Mouse (Mus musculus) brain, embryonic 18.5 days (tissue): ENCODE data around the gene Ckm.

ENCODE experiments used
- DNase-seq: peaks from one replicate; pipeline ENCODE4 v3.0.0-alpha.2; 2012; ENCODE audit warnings: low read depth, low spot score

Ckm gene

DNA sequence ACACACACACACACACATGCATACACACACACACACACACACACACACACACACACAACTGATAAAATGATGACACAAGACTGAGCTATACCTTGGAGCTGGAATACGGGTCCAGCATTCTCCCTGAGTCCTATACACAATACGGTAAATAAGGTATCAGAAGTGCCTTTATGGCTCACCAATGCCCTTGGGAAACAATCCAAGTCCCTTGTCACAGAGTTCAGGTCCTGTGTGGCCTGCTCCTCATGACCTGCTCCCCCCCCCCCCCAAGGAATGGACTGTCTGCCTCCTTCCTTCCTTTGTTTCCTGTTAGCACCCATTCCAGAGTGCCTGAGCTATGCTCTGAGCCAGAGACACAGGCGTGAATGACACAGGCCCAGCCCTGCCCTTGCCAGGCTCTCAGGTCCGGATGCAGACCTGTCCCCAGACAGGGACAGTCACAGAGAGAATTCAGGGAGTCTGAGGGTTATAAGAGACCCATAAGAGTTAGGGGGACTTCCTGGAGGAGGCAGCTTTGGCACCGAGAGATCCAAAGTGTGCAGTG lies 62.1 kb downstream of the Ckm start:
- no peak for DNase-seq

DNA sequence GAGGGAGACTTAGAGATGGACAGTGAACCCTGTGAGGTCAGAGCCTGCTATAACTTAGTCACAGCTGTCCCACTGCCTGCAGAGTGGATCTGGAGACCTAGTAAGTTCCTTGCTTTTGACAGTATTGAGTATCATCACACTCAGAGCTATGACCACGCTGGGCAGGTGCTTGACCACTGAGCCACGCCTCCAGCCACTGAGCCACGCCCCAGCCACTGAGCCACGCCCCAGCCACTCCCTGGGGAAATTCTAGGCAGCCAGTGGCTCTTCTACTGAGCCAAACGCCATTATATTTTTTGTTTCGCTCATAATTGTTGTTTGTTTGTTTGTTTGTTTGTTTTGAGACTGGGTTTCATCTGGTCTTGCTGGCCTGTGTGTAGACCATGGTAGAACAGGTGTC lies 63.1 kb downstream of the Ckm start:
- no peak for DNase-seq

DNA sequence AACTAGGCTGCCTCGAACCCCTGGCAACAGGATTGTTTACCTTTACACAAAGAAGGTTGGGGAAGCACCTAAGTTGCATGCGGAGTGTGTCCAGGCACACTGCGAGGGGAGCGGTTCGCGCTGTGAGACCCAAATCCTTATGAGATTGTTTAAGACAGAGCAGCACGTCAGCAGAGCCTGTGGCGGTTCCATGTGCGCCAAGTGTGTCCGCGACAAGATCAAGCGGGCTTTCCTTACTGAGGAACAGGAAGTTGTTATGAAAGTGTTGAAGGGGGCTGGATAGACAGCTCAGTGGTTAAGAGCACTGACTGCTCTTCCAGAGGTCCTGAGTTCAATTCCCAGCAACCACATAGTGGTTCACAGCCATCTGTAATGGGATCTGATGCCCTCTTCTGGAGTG lies 63.7 kb downstream of the Ckm start:
- DNase-seq: no peak

DNA sequence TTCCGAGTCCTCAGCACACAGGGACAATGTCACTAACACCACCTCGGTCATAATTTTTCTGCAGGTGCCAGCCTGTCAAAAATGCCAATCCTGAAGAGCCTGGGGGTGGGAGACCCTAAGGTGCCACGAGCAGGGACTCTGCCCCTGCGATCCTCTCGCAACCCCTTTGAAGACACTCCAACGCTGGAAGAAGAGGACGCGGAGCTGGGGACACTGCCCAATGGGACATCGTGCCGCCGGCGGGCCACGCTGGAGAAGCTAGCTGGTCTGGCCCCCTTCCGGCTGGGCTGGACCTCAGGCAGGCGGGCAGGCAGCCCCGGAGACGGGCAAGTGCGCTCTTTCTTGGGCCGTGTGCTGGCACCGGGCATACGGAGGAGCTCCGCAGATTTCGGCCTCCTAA lies 64.8 kb downstream of the Ckm start:
- DNase-seq: no peak

DNA sequence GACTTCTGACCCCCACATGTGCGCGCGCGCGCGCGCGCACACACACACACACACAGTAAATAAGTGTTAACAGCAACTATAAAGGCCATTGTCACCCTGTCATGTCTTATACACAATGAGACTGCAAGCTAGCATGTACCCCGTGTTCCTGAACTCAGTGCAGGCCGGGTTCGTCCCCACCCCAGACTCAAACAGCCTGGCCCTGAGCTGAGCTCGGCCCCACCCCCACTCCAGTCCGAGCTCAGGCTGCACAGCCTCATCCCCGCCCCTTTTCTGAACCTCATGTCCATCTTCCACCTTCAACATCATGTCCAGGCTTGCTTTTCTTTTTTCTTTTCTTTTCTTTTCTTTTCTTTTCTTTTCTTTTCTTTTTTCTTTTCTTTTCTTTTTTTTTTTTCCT lies 65.7 kb downstream of the Ckm start:
- no peak for DNase-seq

DNA sequence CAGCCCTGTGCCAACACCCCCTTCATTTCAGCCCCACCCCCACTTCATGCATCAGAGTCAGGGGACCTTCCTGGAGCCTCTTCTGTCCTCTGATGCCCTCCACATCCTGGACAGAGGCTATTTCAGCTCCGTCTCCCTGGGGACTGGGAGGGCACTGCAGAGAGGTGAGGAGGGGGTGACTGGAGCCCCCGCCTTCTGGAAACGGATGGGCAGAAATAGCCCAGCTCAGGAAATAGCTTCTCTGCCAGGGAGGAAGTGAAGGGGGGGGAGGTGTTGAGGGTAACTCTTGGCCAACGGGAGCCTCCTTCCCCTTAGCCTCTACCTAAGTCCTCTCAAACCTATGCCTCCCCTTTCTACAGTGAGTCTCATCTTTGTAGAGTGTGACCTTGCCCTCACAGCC lies 67.8 kb downstream of the Ckm start:
- DNase-seq: no peak
